Mouse (Mus musculus) C2C12 (cell line): ENCODE measurements around the gene Slc39a9.

ENCODE experiments used
- CEBPB ChIP-seq: IDR thresholded peaks from one replicate; pipeline ENCODE4 v1.6.1; 2011; ENCODE audit warnings: low read depth, mild to moderate bottlenecking, control low read depth, moderate library complexity
- CTCF ChIP-seq: IDR thresholded peaks from one replicate; pipeline ENCODE4 v1.5.1; 2011; ENCODE audit not compliant: control insufficient read depth, insufficient read depth, insufficient read length
- USF1 ChIP-seq: IDR thresholded peaks from one replicate; pipeline ENCODE4 v1.6.1; 2011; ENCODE audit warnings: low read depth, mild to moderate bottlenecking, control low read depth, moderate library complexity

DNA sequence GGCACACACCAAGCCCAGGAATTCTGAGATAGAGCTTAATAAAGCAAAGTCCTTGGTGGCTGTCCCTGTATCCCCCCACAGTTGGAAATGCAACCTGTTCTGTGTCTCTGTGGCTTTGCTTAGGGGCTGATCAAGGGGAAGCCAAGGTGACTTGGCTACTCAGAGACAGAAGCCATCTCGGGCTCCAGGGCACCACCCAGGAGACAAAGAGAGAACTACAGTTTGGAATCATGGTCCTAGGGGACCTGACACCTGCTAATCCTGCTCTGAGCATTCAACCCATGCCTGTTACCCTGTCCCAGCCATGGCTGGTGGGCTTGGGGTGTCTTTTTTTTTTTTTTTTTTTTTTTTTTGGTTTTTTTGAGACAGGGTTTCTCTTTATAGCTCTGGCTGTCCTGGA is 84.5 kb downstream of the Slc39a9 start:
- TF ChIP-seq CTCF (no peak), USF1 (no peak), CEBPB (no peak)
